Mouse (Mus musculus): ENCODE results near the gene Wfs1. TPM values are rescaled to one million over a fixed set of nuclear protein-coding genes. Genes with fewer than 3 reads are reported as not detected.
"Not testable (repeated sequence)": the region's sequence is repeated elsewhere in the genome, so short reads cannot be mapped to it uniquely, and the experiment has no call there.

The Wfs1 gene
- polyA plus RNA-seq, 1 experiment: 19.3 TPM

- Histone ChIP-seq H3K4me3 (replicated peaks; ENCODE audit: extremely low read depth, low read depth, low read length) (no peak overlapping the region), H3K4me1 (ENCODE audit: control insufficient read depth, insufficient read depth, low read length) (no peaks in the 10 kb centered on the region)
- DNase-seq: no peak
- 47% methylated on average over 3 of the region's 3 CpGs for WGBS
- TF ChIP-seq POLR2A (IDR thresholded peaks at IDR 0.05; ENCODE audit: borderline replicate concordance, extremely low read depth, low read depth, low read length) (no peak), CTCF (IDR thresholded peaks at IDR 0.05; ENCODE audit: insufficient read depth, low read length) (no peak)
Observed at GRCm38 (mm10) chr5:37017222-37017621, 28.2 kb upstream of the Wfs1 start.

- no peak for TF ChIP-seq POLR2A (IDR thresholded peaks at IDR 0.05; ENCODE audit: borderline replicate concordance, extremely low read depth, low read depth, low read length)
- no peak for TF ChIP-seq CTCF (IDR thresholded peaks at IDR 0.05; ENCODE audit: insufficient read depth, low read length)
- H3K4me1 ChIP-seq (ENCODE audit: control insufficient read depth, insufficient read depth, low read length): no peaks in the 10 kb centered on the region
- DNase-seq: no peak
- WGBS: 8% methylated on average over 27 of the region's 27 CpGs
- H3K4me3 ChIP-seq (replicated peaks; ENCODE audit: extremely low read depth, low read depth, low read length): no peak overlapping the region
Observed at GRCm38 (mm10) chr5:37015612-37016310, 26.8 kb upstream of the Wfs1 start.

- 69% methylated on average over 10 of the region's 10 CpGs for WGBS
- H3K4me3 ChIP-seq (replicated peaks; ENCODE audit: extremely low read depth, low read depth, low read length): no peak overlapping the region
- H3K4me1 ChIP-seq (ENCODE audit: control insufficient read depth, insufficient read depth, low read length): no peaks in the 10 kb centered on the region
- no peak for DNase-seq
- no peak for TF ChIP-seq CTCF (IDR thresholded peaks at IDR 0.05; ENCODE audit: insufficient read depth, low read length)
- TF ChIP-seq POLR2A (IDR thresholded peaks at IDR 0.05; ENCODE audit: borderline replicate concordance, extremely low read depth, low read depth, low read length): no peak
Observed at GRCm38 (mm10) chr5:37010666-37011317, 21.8 kb upstream of the Wfs1 start.

GRCm38 (mm10) chr5:37009761-37010160 is 20.8 kb upstream of the Wfs1 start:
- not testable (repeated sequence) for H3K4me1 ChIP-seq (ENCODE audit: control insufficient read depth, insufficient read depth, low read length); H3K4me3 ChIP-seq (replicated peaks; ENCODE audit: extremely low read depth, low read depth, low read length); DNase-seq
- WGBS: 21% methylated on average over 13 of the region's 13 CpGs

GRCm38 (mm10) chr5:37002001-37002400 is 13.0 kb upstream of the Wfs1 start:
- TF ChIP-seq POLR2A (IDR thresholded peaks at IDR 0.05; ENCODE audit: borderline replicate concordance, extremely low read depth, low read depth, low read length) (no peak), CTCF (IDR thresholded peaks at IDR 0.05; ENCODE audit: insufficient read depth, low read length) (no peak; the same call in 1 of the 2 replicates)
- peak; percentile 72 for DNase-seq
- WGBS: 53% methylated on average over 2 of the region's 2 CpGs
- no peak overlapping the region for H3K4me3 ChIP-seq (replicated peaks; ENCODE audit: extremely low read depth, low read depth, low read length)
- no peaks in the 10 kb centered on the region for H3K4me1 ChIP-seq (ENCODE audit: control insufficient read depth, insufficient read depth, low read length)

GRCm38 (mm10) chr5:37001002-37001401 is 12.0 kb upstream of the Wfs1 start:
- TF ChIP-seq POLR2A (IDR thresholded peaks at IDR 0.05; ENCODE audit: borderline replicate concordance, extremely low read depth, low read depth, low read length) (no peak), CTCF (IDR thresholded peaks at IDR 0.05; ENCODE audit: insufficient read depth, low read length) (no peak)
- no peak overlapping the region for H3K4me3 ChIP-seq (replicated peaks; ENCODE audit: extremely low read depth, low read depth, low read length)
- no peak for DNase-seq
- 76% methylated on average over 9 of the region's 9 CpGs for WGBS
- H3K4me1 ChIP-seq (ENCODE audit: control insufficient read depth, insufficient read depth, low read length): no peaks in the 10 kb centered on the region

- DNase-seq: no peak
- WGBS: 40% methylated on average over 5 of the region's 5 CpGs
- TF ChIP-seq POLR2A (IDR thresholded peaks at IDR 0.05; ENCODE audit: borderline replicate concordance, extremely low read depth, low read depth, low read length): no peak
- Histone ChIP-seq H3K4me3 (replicated peaks; ENCODE audit: extremely low read depth, low read depth, low read length) (no peak overlapping the region), H3K4me1 (ENCODE audit: control insufficient read depth, insufficient read depth, low read length) (no peaks in the 10 kb centered on the region)
Observed at GRCm38 (mm10) chr5:36997996-36998395, 9.0 kb upstream of the Wfs1 start.

GRCm38 (mm10) chr5:36996410-36996809 is 7.4 kb upstream of the Wfs1 start:
- no peaks in the 10 kb centered on the region for H3K4me1 ChIP-seq (ENCODE audit: control insufficient read depth, insufficient read depth, low read length)
- no peak overlapping the region for H3K4me3 ChIP-seq (replicated peaks; ENCODE audit: extremely low read depth, low read depth, low read length)
- no peak for TF ChIP-seq CTCF (IDR thresholded peaks at IDR 0.05; ENCODE audit: insufficient read depth, low read length)
- no peak for TF ChIP-seq POLR2A (IDR thresholded peaks at IDR 0.05; ENCODE audit: borderline replicate concordance, extremely low read depth, low read depth, low read length)
- DNase-seq: no peak
- 80% methylated on average over 14 of the region's 14 CpGs for WGBS

GRCm38 (mm10) chr5:36990631-36991350 is 1.8 kb upstream of the Wfs1 start:
- WGBS: 83% methylated on average over 3 of the region's 3 CpGs
- no peak for DNase-seq
- peaks cover 3% of the 10 kb centered on the region; the same call in 1 of the 2 replicates for H3K4me1 ChIP-seq (ENCODE audit: control insufficient read depth, insufficient read depth, low read length)
- H3K4me3 ChIP-seq (replicated peaks; ENCODE audit: extremely low read depth, low read depth, low read length): no peak overlapping the region
- no peak for TF ChIP-seq POLR2A (IDR thresholded peaks at IDR 0.05; ENCODE audit: borderline replicate concordance, extremely low read depth, low read depth, low read length)
- TF ChIP-seq CTCF (IDR thresholded peaks at IDR 0.05; ENCODE audit: insufficient read depth, low read length): no peak

All from lung, adult 2 months (tissue).